In the genomic region with DNA sequence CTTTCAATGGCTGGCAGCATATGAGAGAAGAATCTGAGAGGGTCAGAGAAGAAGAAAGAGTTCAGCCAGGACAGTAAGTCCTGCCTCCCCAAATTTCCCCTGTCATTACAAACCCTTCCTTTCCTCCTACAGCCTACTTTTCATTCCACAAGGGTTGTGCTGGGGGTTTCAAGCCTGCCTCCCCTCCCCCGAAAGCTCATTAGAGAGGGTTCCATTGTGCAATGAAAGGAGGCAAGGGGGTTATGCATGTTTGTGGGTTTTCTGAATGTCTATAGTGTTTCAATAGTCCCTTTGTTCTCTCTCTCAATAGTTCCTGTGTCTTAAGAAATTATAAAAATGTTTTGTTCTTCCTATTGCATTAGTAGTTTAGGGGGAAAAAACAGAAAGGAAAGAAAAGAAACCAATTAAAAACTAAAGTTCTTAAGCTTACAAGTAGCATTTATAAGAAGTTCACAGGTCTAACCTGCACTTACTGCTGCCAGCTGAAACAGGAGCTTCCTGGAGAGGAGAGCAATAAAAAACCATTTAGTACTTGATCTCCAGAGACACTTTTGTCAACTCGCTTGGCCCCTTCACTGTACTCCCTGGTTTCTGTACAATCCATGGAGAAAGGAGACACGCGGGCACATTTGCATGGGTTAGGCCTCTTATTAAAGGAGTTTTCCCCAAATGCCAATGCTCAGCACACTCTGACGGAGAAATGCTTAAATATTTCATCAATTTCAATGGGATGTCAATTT, we compare ENCODE assay signal across 12 mouse cellular contexts.
DNase-seq lines count a peak whose midpoint lies in the region; ATAC-seq and TF ChIP-seq lines count a peak whose summit lies in the region.
"Had no signal": no experiment of that assay in that cellular context is flagged by ENCODE, and none has a peak within 500 bp of the region (broad histone marks: within the 10 kb centered on the region; RNA-seq: fewer than 3 reads in every experiment).

No protein-coding gene starts in this region.

- H3K27me3 ChIP-seq in hindbrain, embryonic 11.5 days (ENCODE audit: control insufficient read depth, insufficient read depth, low read length) = no peaks in the 10 kb centered on the region
- H3K27me3 ChIP-seq in hindbrain, embryonic 14.5 days (ENCODE audit: control insufficient read depth, insufficient read depth, low read length) = no peaks in the 10 kb centered on the region
- no peaks in the 10 kb centered on the region for H3K27me3 ChIP-seq in forebrain, postnatal 0 days (ENCODE audit: insufficient read depth, low read length)
- no peaks in the 10 kb centered on the region; the same call in 1 of the 2 replicates for H3K27me3 ChIP-seq in neural tube, embryonic 13.5 days

- H3K36me3 ChIP-seq in hindbrain, embryonic 11.5 days (ENCODE audit: control insufficient read depth, insufficient read depth, low read length) = no peaks in the 10 kb centered on the region
- H3K36me3 ChIP-seq in hindbrain, embryonic 14.5 days (replicated peaks; ENCODE audit: control insufficient read depth, insufficient read depth) = no peaks in the 10 kb centered on the region
- H3K36me3 ChIP-seq in forebrain, postnatal 0 days (ENCODE audit: insufficient read depth) = no peaks in the 10 kb centered on the region
- no peaks in the 10 kb centered on the region for H3K36me3 ChIP-seq in neural tube, embryonic 13.5 days

- no peak for TF ChIP-seq CTCF in forebrain, postnatal 0 days (IDR thresholded peaks at IDR 0.05; ENCODE audit: low read depth)

- no peaks in the 10 kb centered on the region for H3K9me3 ChIP-seq in hindbrain, embryonic 11.5 days (ENCODE audit: control insufficient read depth, low read length)
- no peaks in the 10 kb centered on the region for H3K9me3 ChIP-seq in hindbrain, embryonic 14.5 days (ENCODE audit: control insufficient read depth, low read length)
- no peaks in the 10 kb centered on the region for H3K9me3 ChIP-seq in forebrain, postnatal 0 days (ENCODE audit: low read length)
- no peaks in the 10 kb centered on the region for H3K9me3 ChIP-seq in neural tube, embryonic 13.5 days

- no peak overlapping the region for H3K9ac ChIP-seq in hindbrain, embryonic 11.5 days (ENCODE audit: low read depth, low read length)
- H3K9ac ChIP-seq in hindbrain, embryonic 14.5 days = no peak overlapping the region
- no peak overlapping the region for H3K9ac ChIP-seq in forebrain, postnatal 0 days
- no peak overlapping the region for H3K9ac ChIP-seq in neural tube, embryonic 13.5 days

- H3K4me3 ChIP-seq in hindbrain, embryonic 11.5 days (ENCODE audit: low read depth, low read length) = no peak overlapping the region
- H3K4me3 ChIP-seq in hindbrain, embryonic 14.5 days (replicated peaks; ENCODE audit: low read length) = no peak overlapping the region
- no peak overlapping the region for H3K4me3 ChIP-seq in forebrain, postnatal 0 days (ENCODE audit: low read depth, low read length)
- no peak overlapping the region for H3K4me3 ChIP-seq in neural tube, embryonic 13.5 days

- no peak overlapping the region for H3K27ac ChIP-seq in hindbrain, embryonic 11.5 days (ENCODE audit: low read depth, low read length)
- H3K27ac ChIP-seq in hindbrain, embryonic 14.5 days = no peak overlapping the region
- no peak overlapping the region for H3K27ac ChIP-seq in forebrain, postnatal 0 days (ENCODE audit: low read depth, low read length)
- 0 out of 2 replicates have a peak overlapping the region, but pooled peaks have one; percentile 46 for H3K27ac ChIP-seq in neural tube, embryonic 13.5 days (replicated peaks)

- no peaks in the 10 kb centered on the region for H3K4me1 ChIP-seq in hindbrain, embryonic 11.5 days (replicated peaks; ENCODE audit: control insufficient read depth, insufficient read depth, low read length)
- no peaks in the 10 kb centered on the region for H3K4me1 ChIP-seq in hindbrain, embryonic 14.5 days (replicated peaks; ENCODE audit: control insufficient read depth, insufficient read depth, low read length)
- no peaks in the 10 kb centered on the region for H3K4me1 ChIP-seq in forebrain, postnatal 0 days (ENCODE audit: insufficient read depth)
- H3K4me1 ChIP-seq in neural tube, embryonic 13.5 days (replicated peaks) = peaks cover 14% of the 10 kb centered on the region

- H3K4me2 ChIP-seq in hindbrain, embryonic 11.5 days (replicated peaks; ENCODE audit: low read depth, low read length) = no peak overlapping the region
- H3K4me2 ChIP-seq in hindbrain, embryonic 14.5 days (replicated peaks) = no peak overlapping the region
- H3K4me2 ChIP-seq in forebrain, postnatal 0 days (ENCODE audit: low read depth) = no peak overlapping the region
- H3K4me2 ChIP-seq in neural tube, embryonic 13.5 days = no peak overlapping the region

- DNase-seq in hindbrain, embryonic 11.5 days (ENCODE audit: low spot score) = peak; percentile 45
- DNase-seq in hindbrain, embryonic 14.5 days (ENCODE audit: low spot score) = no peak
- peak; percentile 48 for DNase-seq in embryo, embryonic 11 days
- DNase-seq in forebrain, postnatal 0 days = peak; percentile 23
- DNase-seq in spleen, adult 12 weeks (ENCODE audit: low spot score) = no peak
- no peak for DNase-seq in spleen, postnatal 36 days (ENCODE audit: low spot score in 2 of 2)
- no peak for DNase-seq in urinary bladder, postnatal 25 days (ENCODE audit: low spot score)
- DNase-seq: B cell, adult 2 months; kidney, postnatal 14 days; lung, adult 18-20 months; thymus, postnatal 25 days had no signal

- ATAC-seq in hindbrain, embryonic 11.5 days (ENCODE audit: low FRiP score) = peak; percentile 82
- ATAC-seq in hindbrain, embryonic 14.5 days (ENCODE audit: low FRiP score) = no peak; the same call in 1 of the 2 replicates
- ATAC-seq in forebrain, postnatal 0 days = peak; percentile 84
- peak; percentile 50; the same call in 1 of the 2 replicates for ATAC-seq in neural tube, embryonic 13.5 days (ENCODE audit: low read depth)

- WGBS in hindbrain, embryonic 11.5 days = 54% methylated on average over 5 of the region's 5 CpGs
- 32% methylated on average over 5 of the region's 5 CpGs for WGBS in hindbrain, embryonic 14.5 days
- WGBS in forebrain, postnatal 0 days = 19% methylated on average over 5 of the region's 5 CpGs
- 17% methylated on average over 5 of the region's 5 CpGs for WGBS in neural tube, embryonic 13.5 days

Comparison
In these comparisons a context has a peak if more than half of its experiments do, and no peak if none do; other contexts are left out.
1. DNase-seq: peak in hindbrain, embryonic 11.5 days (single experiment), embryo, embryonic 11 days (single experiment) and forebrain, postnatal 0 days (single experiment); none in hindbrain, embryonic 14.5 days (single experiment), spleen, adult 12 weeks (single experiment), spleen, postnatal 36 days (0 of 2) and urinary bladder, postnatal 25 days (single experiment).